Mouse (Mus musculus) small intestine, adult 2 months (tissue): Measurements from ENCODE around the gene Nqo2. TPM values are rescaled to one million over a fixed set of nuclear protein-coding genes. Genes with fewer than 3 reads are reported as not detected.

Experiments
- H3K27ac ChIP-seq: fragments of 200-500 bp; 2 replicates; pipeline ENCODE4 v1.5.1; 2012; ENCODE audit warnings: low read depth, low read length, control low read depth, inconsistent platforms; ENCODE audit not compliant: insufficient read depth
- H3K27me3 ChIP-seq: fragments of 200-500 bp; 2 replicates; pipeline ENCODE4 v1.6.1; 2012; ENCODE audit warnings: mild to moderate bottlenecking, moderate library complexity, low read length, inconsistent platforms; ENCODE audit not compliant: control insufficient read depth, insufficient read depth
- H3K36me3 ChIP-seq: fragments of 200-500 bp; 2 replicates; pipeline ENCODE4 v1.6.1; 2012; ENCODE audit warnings: mild to moderate bottlenecking, low read length, control low read depth, inconsistent platforms; ENCODE audit not compliant: control insufficient read depth, insufficient read depth
- H3K4me1 ChIP-seq: fragments of 200-500 bp; 2 replicates; pipeline ENCODE4 v1.6.1; 2012; ENCODE audit warnings: low read length, inconsistent platforms, mixed read lengths; ENCODE audit not compliant: control insufficient read depth, insufficient read depth, insufficient read length
- H3K4me3 ChIP-seq: fragments of 200-500 bp; 2 replicates; pipeline ENCODE4 v1.5.1; 2012; ENCODE audit warnings: low read depth, mild to moderate bottlenecking, control low read depth, inconsistent platforms, low read length, moderate library complexity
- CTCF ChIP-seq: fragments of 200-500 bp; IDR thresholded peaks from 2 replicates; pipeline ENCODE4 v1.5.1; 2012; ENCODE audit warnings: low read depth, mild to moderate bottlenecking, control low read depth, inconsistent platforms, low read length, moderate library complexity, mixed read lengths; ENCODE audit not compliant: insufficient replicate concordance, insufficient read length; ENCODE audit errors: extremely low read depth
- POLR2A ChIP-seq: fragments of 200-500 bp; IDR thresholded peaks from 2 replicates; pipeline ENCODE4 v1.6.1; 2012; ENCODE audit warnings: low read depth, mild to moderate bottlenecking, control low read depth, inconsistent platforms, low read length, moderate library complexity
- WGBS: fragments of 180-500 bp; shearing (Covaris S2); methylation state at CpG from one replicate; pipeline ENCODE4 v1.1.7; 2018; 5-methylcytosine and 5-hydroxymethylcytosine counted together
- polyA plus RNA-seq: library from polyadenylated mRNA; depleted of rRNA; stranded (reverse); fragments of >200 nt; gene quantifications from 2 replicates; pipeline ENCODE4 v1.2.3, GENCODE M21; 2012; rRNA removed

Gene Nqo2
- polyA plus RNA-seq, 1 experiment, result 3.3 TPM

DNA sequence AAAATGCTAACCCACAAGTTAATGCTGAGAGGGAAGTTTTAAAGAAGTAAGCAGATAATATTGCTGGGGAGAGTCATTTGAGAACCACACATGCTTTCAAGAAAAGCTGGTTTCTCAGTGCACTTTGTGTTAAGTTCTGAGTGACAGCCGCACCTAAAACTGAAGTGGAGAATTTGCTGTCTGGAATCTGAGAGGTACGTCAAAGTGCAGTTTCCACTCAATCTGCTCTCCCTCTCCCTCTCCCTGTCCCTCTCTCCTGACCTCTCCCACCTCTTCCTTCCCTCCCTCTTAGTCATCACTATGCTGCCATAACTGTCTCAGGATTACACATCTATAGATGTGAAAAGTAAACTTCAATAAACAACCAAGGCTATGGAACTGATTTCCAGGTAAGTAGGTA lies 57.5 kb downstream of the Nqo2 start:
- 94% methylated on average over 2 of the region's 2 CpGs for WGBS
- TF ChIP-seq CTCF (no peak), POLR2A (no peak)

DNA sequence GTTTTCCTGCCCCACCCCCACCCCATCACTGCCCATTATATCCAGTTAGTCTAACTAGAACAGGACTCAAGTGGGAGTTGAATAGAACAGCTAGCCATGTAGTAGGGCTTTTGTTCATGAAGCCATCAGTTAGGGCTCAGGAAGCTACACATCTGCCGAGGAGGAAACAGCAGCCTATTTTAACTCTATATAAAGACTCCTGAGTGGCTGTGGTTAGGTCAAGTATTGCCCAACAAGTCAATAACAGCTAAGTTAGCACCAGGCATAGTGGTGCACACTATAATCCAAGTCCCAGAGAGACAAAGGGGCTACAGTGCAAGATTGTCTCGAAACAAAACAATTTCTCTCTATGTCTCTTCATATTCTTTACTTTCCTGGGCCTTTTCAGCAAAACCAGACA lies 67.6 kb downstream of the Nqo2 start:
- peaks cover under 1% of the 10 kb centered on the region; the same call in 1 of the 2 replicates for H3K4me1 ChIP-seq
- no peak for TF ChIP-seq POLR2A
- TF ChIP-seq CTCF, result no peak
- H3K4me3 ChIP-seq, result no peak overlapping the region
- WGBS, result 75% methylated on average over 2 of the region's 2 CpGs
- H3K27me3 ChIP-seq, result no peaks in the 10 kb centered on the region
- peaks cover 53% of the 10 kb centered on the region for H3K36me3 ChIP-seq
- H3K27ac ChIP-seq, result no peak overlapping the region

More for the DNA sequence above, 57.5 kb downstream of the Nqo2 start:
- Histone ChIP-seq H3K4me3 (no peak overlapping the region), H3K27ac (no peak overlapping the region), H3K36me3 (peaks cover 54% of the 10 kb centered on the region), H3K27me3 (no peaks in the 10 kb centered on the region), H3K4me1 (no peaks in the 10 kb centered on the region)

DNA sequence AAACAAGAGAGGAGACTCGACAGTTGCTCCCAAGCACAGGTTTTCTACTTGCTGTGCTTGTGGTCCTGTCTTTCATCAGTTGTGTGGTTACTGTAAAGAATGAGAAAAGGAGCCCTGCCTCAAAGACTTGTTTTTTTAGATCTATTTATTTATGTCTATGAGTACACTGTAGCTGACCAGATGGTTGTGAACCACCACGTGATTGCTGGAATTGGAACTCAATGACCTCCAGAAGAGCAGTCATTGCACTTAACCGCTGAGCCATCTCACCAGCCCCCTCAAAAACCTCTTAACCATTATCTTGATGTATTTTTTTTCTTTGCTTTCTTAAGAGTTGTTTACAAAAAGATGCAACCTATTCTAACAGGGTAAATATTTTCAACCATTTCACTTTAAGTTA lies 70.9 kb downstream of the Nqo2 start:
- no peak for TF ChIP-seq POLR2A
- no peak for TF ChIP-seq CTCF
- Histone ChIP-seq H3K4me3 (no peak overlapping the region), H3K36me3 (peaks cover 28% of the 10 kb centered on the region), H3K4me1 (peaks cover 4% of the 10 kb centered on the region; the same call in 1 of the 2 replicates), H3K27me3 (no peaks in the 10 kb centered on the region), H3K27ac (no peak overlapping the region)
- WGBS, result 73% methylated on average over 3 of the region's 3 CpGs

DNA sequence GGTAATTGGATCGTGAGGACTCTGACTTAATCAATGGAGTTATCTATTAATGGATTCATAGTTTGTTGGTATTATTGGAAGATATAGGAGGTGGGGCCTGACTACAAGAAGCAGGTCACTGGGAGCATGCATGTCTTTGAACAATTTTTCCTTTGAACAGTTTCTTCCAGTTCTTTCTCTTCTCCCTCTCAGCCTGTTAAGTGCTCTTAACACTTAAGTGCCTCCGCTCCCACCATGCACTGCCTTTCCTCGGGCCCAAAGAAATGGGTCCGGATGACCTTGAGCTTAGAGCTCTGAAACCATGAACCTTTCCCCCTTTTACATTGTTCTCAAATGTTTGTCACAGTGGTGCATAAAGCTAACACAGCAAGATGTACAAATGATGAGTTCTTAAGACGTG lies 72.2 kb downstream of the Nqo2 start:
- no peak for TF ChIP-seq POLR2A
- TF ChIP-seq CTCF, result no peak
- H3K27ac ChIP-seq, result no peak overlapping the region
- WGBS, result 69% methylated on average over 5 of the region's 5 CpGs
- H3K4me3 ChIP-seq, result no peak overlapping the region
- H3K27me3 ChIP-seq, result no peaks in the 10 kb centered on the region
- H3K36me3 ChIP-seq, result peaks cover 17% of the 10 kb centered on the region
- H3K4me1 ChIP-seq, result peaks cover 4% of the 10 kb centered on the region; the same call in 1 of the 2 replicates

DNA sequence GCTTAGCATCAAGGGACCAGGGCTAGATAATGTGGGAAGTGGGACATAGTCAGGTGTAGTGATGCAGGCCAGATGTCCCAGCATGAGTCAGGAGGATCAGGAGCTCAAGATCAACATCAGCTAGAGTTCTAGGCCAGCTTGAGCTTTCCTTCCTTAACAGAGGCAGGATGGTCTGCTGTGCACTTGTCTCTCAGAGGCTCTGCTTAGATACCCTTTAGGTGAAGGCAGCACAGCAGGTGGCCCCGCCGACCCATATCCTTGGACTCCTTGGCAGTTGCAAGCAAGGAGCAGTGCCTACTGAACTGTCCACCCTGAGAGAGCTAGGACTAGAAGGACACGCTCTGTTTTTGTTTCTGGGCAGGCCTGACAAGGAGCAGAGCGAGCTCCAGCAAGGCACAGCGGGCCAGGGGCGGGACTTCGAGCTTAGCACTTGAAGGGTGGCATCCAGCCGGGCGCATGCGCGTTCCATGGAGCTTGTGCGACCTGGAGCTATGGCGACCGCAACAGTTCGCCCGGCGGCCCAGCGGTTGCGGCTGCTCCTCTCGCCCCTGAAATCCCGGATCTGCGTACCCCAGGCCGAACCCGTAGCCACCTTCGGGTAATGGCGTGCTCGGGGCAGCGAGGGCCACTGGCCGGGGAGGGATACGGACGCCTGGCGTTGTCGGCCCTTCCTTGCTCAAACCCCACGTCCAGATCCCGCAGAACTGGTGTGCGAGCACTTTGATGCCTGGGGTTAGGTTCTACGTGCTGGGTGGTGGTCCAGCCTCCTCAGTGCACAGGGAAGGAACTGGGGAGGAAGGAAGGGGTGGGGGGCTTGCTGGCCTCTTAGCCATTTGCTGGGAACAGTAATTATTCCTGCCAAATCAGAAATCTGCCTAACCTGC lies 72.9 kb downstream of the Nqo2 start, which contains the start of gene Bphl:
Gene Bphl, plus strand, starts transcription at position 426 of the 884 bp plus-strand sequence.
- Histone ChIP-seq H3K27ac (peak within 1 kb of the TSS; percentile 38; the same call in 1 of the 2 replicates), H3K27me3 (no peaks in the 10 kb centered on the region), H3K4me3 (peak within 1 kb of the TSS; percentile 75), H3K4me1 (peaks cover 4% of the 10 kb centered on the region; the same call in 1 of the 2 replicates), H3K36me3 (peaks cover 13% of the 10 kb centered on the region)
- TF ChIP-seq CTCF, result no peak
- peak; percentile 80 for TF ChIP-seq POLR2A
- 1% methylated on average over 37 of the region's 37 CpGs for WGBS

DNA sequence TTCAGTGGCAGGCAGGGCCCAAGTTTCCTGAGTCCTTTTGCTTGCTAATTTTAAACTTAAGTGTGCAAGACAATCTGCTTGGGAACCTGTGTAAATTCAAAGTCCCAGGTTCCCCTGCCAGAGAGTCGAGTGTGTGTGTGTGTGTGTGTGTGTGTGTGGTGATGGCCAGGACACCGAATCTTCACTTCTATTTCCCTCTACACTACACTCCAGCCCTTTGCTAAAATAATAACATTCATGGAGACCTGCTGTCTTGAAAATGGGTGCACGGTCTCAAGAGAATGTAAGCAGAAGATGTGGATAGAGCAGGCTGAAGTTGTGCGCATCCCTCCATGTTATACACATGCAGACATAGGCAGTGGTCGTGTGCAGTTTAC lies 73.6 kb downstream of the Nqo2 start:
- H3K27ac ChIP-seq, result no peak overlapping the region
- no peaks in the 10 kb centered on the region for H3K27me3 ChIP-seq
- 22% methylated on average over 5 of the region's 5 CpGs for WGBS
- H3K4me1 ChIP-seq, result peaks cover 4% of the 10 kb centered on the region; the same call in 1 of the 2 replicates
- H3K4me3 ChIP-seq, result peak overlapping the region; percentile 75
- TF ChIP-seq POLR2A (no peak), CTCF (no peak)
- H3K36me3 ChIP-seq, result peaks cover 8% of the 10 kb centered on the region

Other genes starting within 250 kb of the Nqo2 start
- not detected in 2 replicates for gene Serpinb6e, start 121.3 kb upstream of the Nqo2 start, polyA plus RNA-seq
- gene Serpinb6c, start 59.0 kb upstream of the Nqo2 start, polyA plus RNA-seq, result not detected in 2 replicates
- 10.2 and 18.8 TPM in 2 replicates for gene Ripk1, start 37.7 kb downstream of the Nqo2 start, polyA plus RNA-seq
- gene Serpinb6a, start 38.1 kb downstream of the Nqo2 start, polyA plus RNA-seq, result 61.1 and 214 TPM in 2 replicates
- gene Bphl, start 72.9 kb downstream of the Nqo2 start, polyA plus RNA-seq, result 10.8 and 11.0 TPM in 2 replicates
- gene Tubb2a, start 113.3 kb downstream of the Nqo2 start, polyA plus RNA-seq, result 132 and 176 TPM in 2 replicates
- 9.3 and 12.6 TPM in 2 replicates for gene Tubb2b, start 165.8 kb downstream of the Nqo2 start, polyA plus RNA-seq
- 98.7 and 102 TPM in 2 replicates for gene Psmg4, start 198.3 kb downstream of the Nqo2 start, polyA plus RNA-seq